Mouse (Mus musculus): Measurements from ENCODE around the gene Fip1l1. TPM values are rescaled to one million over a fixed set of nuclear protein-coding genes. Genes with fewer than 3 reads are reported as not detected.

The Fip1l1 gene
- polyA plus RNA-seq, 1 experiment, result 18.1 TPM

- Histone ChIP-seq H3K4me3 (ENCODE audit: control insufficient read depth, low read depth, low read length) (no peak overlapping the region), H3K4me1 (ENCODE audit: control insufficient read depth, insufficient read depth, low read length) (no peaks in the 10 kb centered on the region), H3K36me3 (ENCODE audit: control insufficient read depth, insufficient read depth, low read length) (no peaks in the 10 kb centered on the region), H3K27ac (ENCODE audit: control insufficient read depth, insufficient read depth, low read depth, low read length) (no peak overlapping the region), H3K27me3 (ENCODE audit: control insufficient read depth, insufficient read depth, low read length) (no peaks in the 10 kb centered on the region)
- no peak; the same call in 1 of the 2 replicates for TF ChIP-seq CTCF (IDR thresholded peaks at IDR 0.05; ENCODE audit: control insufficient read depth, insufficient read depth, insufficient replicate concordance, low read depth, low read length)
- TF ChIP-seq POLR2A (IDR thresholded peaks at IDR 0.05; ENCODE audit: control insufficient read depth, low read depth, low read length), result no peak
Observed at GRCm38 (mm10) chr5:74641000-74641399, 105.8 kb downstream of the Fip1l1 start.

- H3K27me3 ChIP-seq (ENCODE audit: control insufficient read depth, insufficient read depth, low read length), result no peaks in the 10 kb centered on the region
- TF ChIP-seq CTCF (IDR thresholded peaks at IDR 0.05; ENCODE audit: control insufficient read depth, insufficient read depth, insufficient replicate concordance, low read depth, low read length), result no peak
- TF ChIP-seq POLR2A (IDR thresholded peaks at IDR 0.05; ENCODE audit: control insufficient read depth, low read depth, low read length), result no peak
- H3K4me1 ChIP-seq (ENCODE audit: control insufficient read depth, insufficient read depth, low read length), result no peaks in the 10 kb centered on the region
- no peaks in the 10 kb centered on the region for H3K36me3 ChIP-seq (ENCODE audit: control insufficient read depth, insufficient read depth, low read length)
- H3K27ac ChIP-seq (ENCODE audit: control insufficient read depth, insufficient read depth, low read depth, low read length), result no peak overlapping the region
- no peak overlapping the region for H3K4me3 ChIP-seq (ENCODE audit: control insufficient read depth, low read depth, low read length)
Observed at GRCm38 (mm10) chr5:74642291-74642690, 107.0 kb downstream of the Fip1l1 start.

- no peak overlapping the region for H3K27ac ChIP-seq (ENCODE audit: control insufficient read depth, insufficient read depth, low read depth, low read length)
- no peaks in the 10 kb centered on the region for H3K27me3 ChIP-seq (ENCODE audit: control insufficient read depth, insufficient read depth, low read length)
- H3K4me1 ChIP-seq (ENCODE audit: control insufficient read depth, insufficient read depth, low read length), result no peaks in the 10 kb centered on the region
- H3K4me3 ChIP-seq (ENCODE audit: control insufficient read depth, low read depth, low read length), result no peak overlapping the region
- no peaks in the 10 kb centered on the region for H3K36me3 ChIP-seq (ENCODE audit: control insufficient read depth, insufficient read depth, low read length)
- TF ChIP-seq CTCF (IDR thresholded peaks at IDR 0.05; ENCODE audit: control insufficient read depth, insufficient read depth, insufficient replicate concordance, low read depth, low read length) (no peak), POLR2A (IDR thresholded peaks at IDR 0.05; ENCODE audit: control insufficient read depth, low read depth, low read length) (no peak)
Observed at GRCm38 (mm10) chr5:74647584-74647984, 112.3 kb downstream of the Fip1l1 start.

- no peak for TF ChIP-seq CTCF (IDR thresholded peaks at IDR 0.05; ENCODE audit: control insufficient read depth, insufficient read depth, insufficient replicate concordance, low read depth, low read length)
- no peak for TF ChIP-seq POLR2A (IDR thresholded peaks at IDR 0.05; ENCODE audit: control insufficient read depth, low read depth, low read length)
Observed at GRCm38 (mm10) chr5:74648216-74648615, 113.0 kb downstream of the Fip1l1 start.

More at GRCm38 (mm10) chr5:74648216-74648615, 113.0 kb downstream of the Fip1l1 start:
- no peaks in the 10 kb centered on the region for H3K27me3 ChIP-seq (ENCODE audit: control insufficient read depth, insufficient read depth, low read length)
- no peaks in the 10 kb centered on the region for H3K36me3 ChIP-seq (ENCODE audit: control insufficient read depth, insufficient read depth, low read length)
- no peaks in the 10 kb centered on the region for H3K4me1 ChIP-seq (ENCODE audit: control insufficient read depth, insufficient read depth, low read length)
- H3K4me3 ChIP-seq (ENCODE audit: control insufficient read depth, low read depth, low read length), result no peak overlapping the region
- no peak overlapping the region; the same call in 1 of the 2 replicates for H3K27ac ChIP-seq (ENCODE audit: control insufficient read depth, insufficient read depth, low read depth, low read length)

Other genes with a start within 250 kb of the Fip1l1 start
- 14.9 and 17.6 TPM in 2 replicates for gene Scfd2, start 3.7 kb upstream of the Fip1l1 start, polyA plus RNA-seq (2012; rRNA removed)
- gene Lnx1, start 167.5 kb downstream of the Fip1l1 start, polyA plus RNA-seq (2012; rRNA removed), result 1.7 and 1.8 TPM in 2 replicates